Mouse (Mus musculus): ENCODE data around the gene Gm10647. TPM values are rescaled to one million over a fixed set of nuclear protein-coding genes. Genes with fewer than 3 reads are reported as not detected.

Gene Gm10647
- polyA plus RNA-seq, 1 experiment, result 0.49 TPM

- TF ChIP-seq EP300 (IDR thresholded peaks at IDR 0.05; ENCODE audit: insufficient read depth, low read depth, low read length), result no peak
- TF ChIP-seq POLR2A (IDR thresholded peaks at IDR 0.05; ENCODE audit: insufficient read depth, low read length), result peak; percentile 32
- no peaks in the 10 kb centered on the region for H3K4me1 ChIP-seq (ENCODE audit: control insufficient read depth, insufficient read depth, low read length)
- H3K27ac ChIP-seq (ENCODE audit: insufficient read depth, low read length), result no peak within 1 kb of the TSS
- no peaks in the 10 kb centered on the region for H3K9me3 ChIP-seq (replicated peaks; ENCODE audit: control insufficient read depth, insufficient read depth, low read length, poor library complexity, severe bottlenecking)
- H3K27me3 ChIP-seq (ENCODE audit: control insufficient read depth, insufficient read depth, low read length, poor library complexity, severe bottlenecking), result peaks cover 2% of the 10 kb centered on the region; the same call in 1 of the 2 replicates
- H3K9ac ChIP-seq (ENCODE audit: low read depth, poor library complexity, severe bottlenecking), result peak within 1 kb of the TSS; percentile 43
- no peaks in the 10 kb centered on the region for H3K36me3 ChIP-seq (ENCODE audit: control insufficient read depth, insufficient read depth, low read length, poor library complexity, severe bottlenecking)
- peak within 1 kb of the TSS; percentile 97 for H3K4me3 ChIP-seq (ENCODE audit: low read depth, low read length)
These were observed 37.7 kb downstream of the Gm10647 start, which contains the start of gene Aph1c for GRCm38 (mm10) chr9:66834318-66835096. Aph1c (minus strand) TSS chr9:66834726.

- peak overlapping the region; percentile 73 for H3K4me3 ChIP-seq (ENCODE audit: low read depth, low read length)
- peak overlapping the region; percentile 43 for H3K9ac ChIP-seq (ENCODE audit: low read depth, poor library complexity, severe bottlenecking)
- no peaks in the 10 kb centered on the region for H3K4me1 ChIP-seq (ENCODE audit: control insufficient read depth, insufficient read depth, low read length)
- no peak overlapping the region for H3K27ac ChIP-seq (ENCODE audit: insufficient read depth, low read length)
- peaks cover 2% of the 10 kb centered on the region; the same call in 1 of the 2 replicates for H3K27me3 ChIP-seq (ENCODE audit: control insufficient read depth, insufficient read depth, low read length, poor library complexity, severe bottlenecking)
- H3K9me3 ChIP-seq (replicated peaks; ENCODE audit: control insufficient read depth, insufficient read depth, low read length, poor library complexity, severe bottlenecking), result no peaks in the 10 kb centered on the region
- no peaks in the 10 kb centered on the region for H3K36me3 ChIP-seq (ENCODE audit: control insufficient read depth, insufficient read depth, low read length, poor library complexity, severe bottlenecking)
- TF ChIP-seq POLR2A (IDR thresholded peaks at IDR 0.05; ENCODE audit: insufficient read depth, low read length), result no peak
- no peak for TF ChIP-seq EP300 (IDR thresholded peaks at IDR 0.05; ENCODE audit: insufficient read depth, low read depth, low read length)
- no peak for TF ChIP-seq CTCF (IDR thresholded peaks at IDR 0.05; ENCODE audit: low read depth, low read length)
These were observed 38.2 kb downstream of the Gm10647 start for GRCm38 (mm10) chr9:66835097-66835480.

DNA sequence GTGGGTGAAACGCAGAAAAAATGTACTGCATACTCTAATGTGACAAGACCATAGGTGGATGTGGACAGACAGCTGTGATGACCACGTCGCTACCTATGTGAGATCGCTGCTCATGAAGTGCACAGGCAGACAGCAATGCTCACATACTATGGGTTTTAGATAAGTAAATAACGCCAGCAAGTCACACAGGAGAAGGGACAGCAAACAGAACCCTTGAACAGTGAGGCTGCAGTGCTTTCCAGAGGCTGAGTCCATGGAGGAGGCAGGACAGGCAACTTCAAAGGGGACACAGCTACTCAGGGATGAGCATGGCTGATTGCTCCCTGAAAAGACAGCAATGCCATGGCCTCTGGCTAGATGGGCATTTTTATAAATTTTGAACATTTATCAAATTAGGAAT lies 50.0 kb downstream of the Gm10647 start:
- Histone ChIP-seq H3K9me3 (replicated peaks; ENCODE audit: control insufficient read depth, insufficient read depth, low read length, poor library complexity, severe bottlenecking) (no peaks in the 10 kb centered on the region), H3K4me3 (ENCODE audit: low read depth, low read length) (no peak overlapping the region), H3K27ac (ENCODE audit: insufficient read depth, low read length) (no peak overlapping the region), H3K36me3 (ENCODE audit: control insufficient read depth, insufficient read depth, low read length, poor library complexity, severe bottlenecking) (no peaks in the 10 kb centered on the region), H3K9ac (ENCODE audit: low read depth, poor library complexity, severe bottlenecking) (no peak overlapping the region), H3K4me1 (ENCODE audit: control insufficient read depth, insufficient read depth, low read length) (no peaks in the 10 kb centered on the region), H3K27me3 (ENCODE audit: control insufficient read depth, insufficient read depth, low read length, poor library complexity, severe bottlenecking) (no peaks in the 10 kb centered on the region)
- TF ChIP-seq EP300 (IDR thresholded peaks at IDR 0.05; ENCODE audit: insufficient read depth, low read depth, low read length), result no peak
- no peak for TF ChIP-seq CTCF (IDR thresholded peaks at IDR 0.05; ENCODE audit: low read depth, low read length)
- no peak for TF ChIP-seq POLR2A (IDR thresholded peaks at IDR 0.05; ENCODE audit: insufficient read depth, low read length)

Other genes starting within 250 kb of the Gm10647 start
- 51.5 and 60.2 TPM in 2 replicates for gene Usp3, start 203.9 kb upstream of the Gm10647 start, polyA plus RNA-seq (2011; ENCODE audit: insufficient read depth, insufficient read length, low read depth, missing spikeins)
- gene Car12, start 83.4 kb upstream of the Gm10647 start, polyA plus RNA-seq (2011; ENCODE audit: insufficient read depth, insufficient read length, low read depth, missing spikeins), result 5.7 and 5.8 TPM in 2 replicates
- gene Aph1b, start 1.5 kb upstream of the Gm10647 start, polyA plus RNA-seq (2011; ENCODE audit: insufficient read depth, insufficient read length, low read depth, missing spikeins), result 4.5 and 7.0 TPM in 2 replicates
- gene Aph1c, start 37.7 kb downstream of the Gm10647 start, polyA plus RNA-seq (2011; ENCODE audit: insufficient read depth, insufficient read length, low read depth, missing spikeins), result 1.9 and 2.1 TPM in 2 replicates
- gene Rab8b, start 122.6 kb downstream of the Gm10647 start, polyA plus RNA-seq (2011; ENCODE audit: insufficient read depth, insufficient read length, low read depth, missing spikeins), result 10.8 and 11.2 TPM in 2 replicates
- gene Rps27l, start 149.0 kb downstream of the Gm10647 start, polyA plus RNA-seq (2011; ENCODE audit: insufficient read depth, insufficient read length, low read depth, missing spikeins), result 880 and 921 TPM in 2 replicates
- gene Lactb, start 178.4 kb downstream of the Gm10647 start, polyA plus RNA-seq (2011; ENCODE audit: insufficient read depth, insufficient read length, low read depth, missing spikeins), result 11.8 and 12.2 TPM in 2 replicates